Mouse (Mus musculus) cerebellum, adult 2 months (tissue): Measurements from ENCODE around the gene Msh4.

Experiments
- CTCF ChIP-seq: fragments of 200-500 bp; IDR thresholded peaks from 2 replicates; pipeline ENCODE4 v1.5.1; 2011; ENCODE audit warnings: low read depth, mild to moderate bottlenecking, control low read depth, low read length, moderate library complexity, borderline replicate concordance; ENCODE audit not compliant: insufficient read depth
- POLR2A ChIP-seq: fragments of 200-500 bp; IDR thresholded peaks from 2 replicates; pipeline ENCODE4 v1.6.1; 2011; ENCODE audit warnings: low read length, control low read depth, borderline replicate concordance; ENCODE audit not compliant: insufficient read depth

- TF ChIP-seq CTCF (peak; percentile 48; the same call in 1 of the 2 replicates), POLR2A (no peak)
Observed at GRCm38 (mm10) chr3:153831014-153831872, 74.7 kb downstream of the Msh4 start.
